Mouse (Mus musculus) heart, postnatal 0 days (tissue): ENCODE data around the gene Prkca.

Experiments
- CTCF ChIP-seq: IDR thresholded peaks from 2 replicates; pipeline ENCODE4 v1.5.1; 2016; ENCODE audit warnings: antibody characterized with exemption, control low read depth, low read depth
- EP300 ChIP-seq: IDR thresholded peaks from 2 replicates; pipeline ENCODE4 v1.6.1; 2016; ENCODE audit warnings: antibody characterized with exemption, low read depth

DNA sequence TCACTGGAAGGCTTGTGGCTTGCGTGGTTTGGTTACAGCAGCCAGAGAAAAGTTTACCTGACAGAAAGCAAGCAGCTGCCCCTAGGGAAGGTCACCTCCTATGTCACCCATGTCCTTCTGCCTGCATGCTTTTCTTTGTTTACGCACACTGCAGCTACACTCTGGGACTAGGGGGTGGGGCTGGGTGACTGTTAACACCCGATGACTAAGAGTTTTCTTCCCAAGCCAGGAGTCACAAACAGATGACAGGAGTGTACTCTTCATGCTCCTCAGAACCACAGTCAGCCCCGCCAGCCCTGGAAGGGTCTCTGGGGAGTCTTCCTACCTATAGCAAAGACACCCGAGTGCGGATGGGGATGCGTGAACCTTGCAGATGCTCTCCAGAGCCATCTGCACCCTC lies 351.7 kb downstream of the Prkca start:
- TF ChIP-seq CTCF (no peak), EP300 (no peak)
